Mouse (Mus musculus) ES-E14 (cell line): ENCODE measurements around the gene Sbno1. TPM values are rescaled to one million over a fixed set of nuclear protein-coding genes. Genes with fewer than 3 reads are reported as not detected.

Experiments used
- DNase-seq: peaks from one replicate; pipeline ENCODE4 v3.0.0-alpha.2; 2013; ENCODE audit warnings: low read depth, low spot score
- H3K27ac ChIP-seq: 2 replicates; pipeline ENCODE4 v1.5.1; 2012; ENCODE audit warnings: low read depth, mild to moderate bottlenecking, low read length, moderate library complexity, mixed read lengths; ENCODE audit not compliant: poor library complexity, insufficient read depth, severe bottlenecking
- H3K36me3 ChIP-seq: 2 replicates; pipeline ENCODE4 v1.6.1; 2012; ENCODE audit warnings: mild to moderate bottlenecking, low read length, moderate library complexity, mixed read lengths; ENCODE audit not compliant: control insufficient read depth, poor library complexity, insufficient read depth, severe bottlenecking
- H3K4me1 ChIP-seq, 2 experiments: fragments of 150-350 bp in 1 of 2; sonication (generic) in 1 of 2; 2 replicates each; pipeline ENCODE4 v1.6.1; 2012; ENCODE audit warnings: low read length in 2 of 2, mild to moderate bottlenecking in 1 of 2, mixed read lengths in 1 of 2; ENCODE audit not compliant: control insufficient read depth in 2 of 2, insufficient read depth in 2 of 2, poor library complexity in 1 of 2
- H3K4me3 ChIP-seq, 2 experiments: fragments of 150-350 bp in 1 of 2; sonication (generic) in 1 of 2; 2 replicates each; pipeline ENCODE4 v1.5.1; 2012; ENCODE audit warnings: low read length in 2 of 2, low read depth in 1 of 2, mild to moderate bottlenecking in 1 of 2, mixed read lengths in 1 of 2; ENCODE audit not compliant: insufficient read depth in 1 of 2, poor library complexity in 1 of 2, severe bottlenecking in 1 of 2
- H3K9ac ChIP-seq: 2 replicates; pipeline ENCODE4 v1.6.1; 2012; ENCODE audit warnings: low read depth, mild to moderate bottlenecking, low read length, mixed read lengths; ENCODE audit not compliant: poor library complexity, insufficient read depth, severe bottlenecking
- H3K9me3 ChIP-seq: fragments of 150-350 bp; sonication (generic); 2 replicates; pipeline ENCODE4 v1.6.1; 2012; ENCODE audit warnings: low read depth, mild to moderate bottlenecking, low read length; ENCODE audit not compliant: control insufficient read depth, insufficient read depth
- CHD2 ChIP-seq: IDR thresholded peaks from 2 replicates; pipeline ENCODE4 v1.6.1; 2014; ENCODE audit warnings: mild to moderate bottlenecking, low read depth, low read length, inconsistent platforms
- HCFC1 ChIP-seq: IDR thresholded peaks from 2 replicates; pipeline ENCODE4 v1.6.1; 2012; ENCODE audit warnings: low read length, inconsistent platforms, borderline replicate concordance; ENCODE audit not compliant: insufficient read depth
- MAFK ChIP-seq: IDR thresholded peaks from 2 replicates; pipeline ENCODE4 v1.6.1; 2014; ENCODE audit warnings: mild to moderate bottlenecking, low read depth, low read length, inconsistent platforms; ENCODE audit not compliant: insufficient read depth
- ZC3H11A ChIP-seq: IDR thresholded peaks from 2 replicates; pipeline ENCODE4 v1.6.1; 2012; ENCODE audit warnings: low read depth, mild to moderate bottlenecking, inconsistent platforms, low read length, borderline replicate concordance
- ZNF384 ChIP-seq: IDR thresholded peaks from 2 replicates; pipeline ENCODE4 v1.6.1; 2012; ENCODE audit warnings: low read depth, low read length, inconsistent platforms
- in situ Hi-C, 2 experiments: fragments of 600-800 bp; cut with MboI; formaldehyde crosslinking; loops; one replicate each; pipeline ENCODE4 v1.15.1; 2025; ENCODE audit warnings: low sequenced_read_pairs in 2 of 2, inconsistent platforms in 1 of 2; ENCODE audit not compliant: unreplicated experiment in 2 of 2
- total RNA-seq: library from RNA; depleted of rRNA; stranded (reverse); fragments of 300-350 nt; gene quantifications from 2 replicates; pipeline ENCODE4 v1.2.3, GENCODE M21; 2012; rRNA removed

Sbno1 gene
- total RNA-seq, 1 experiment = 86.4 TPM

DNA sequence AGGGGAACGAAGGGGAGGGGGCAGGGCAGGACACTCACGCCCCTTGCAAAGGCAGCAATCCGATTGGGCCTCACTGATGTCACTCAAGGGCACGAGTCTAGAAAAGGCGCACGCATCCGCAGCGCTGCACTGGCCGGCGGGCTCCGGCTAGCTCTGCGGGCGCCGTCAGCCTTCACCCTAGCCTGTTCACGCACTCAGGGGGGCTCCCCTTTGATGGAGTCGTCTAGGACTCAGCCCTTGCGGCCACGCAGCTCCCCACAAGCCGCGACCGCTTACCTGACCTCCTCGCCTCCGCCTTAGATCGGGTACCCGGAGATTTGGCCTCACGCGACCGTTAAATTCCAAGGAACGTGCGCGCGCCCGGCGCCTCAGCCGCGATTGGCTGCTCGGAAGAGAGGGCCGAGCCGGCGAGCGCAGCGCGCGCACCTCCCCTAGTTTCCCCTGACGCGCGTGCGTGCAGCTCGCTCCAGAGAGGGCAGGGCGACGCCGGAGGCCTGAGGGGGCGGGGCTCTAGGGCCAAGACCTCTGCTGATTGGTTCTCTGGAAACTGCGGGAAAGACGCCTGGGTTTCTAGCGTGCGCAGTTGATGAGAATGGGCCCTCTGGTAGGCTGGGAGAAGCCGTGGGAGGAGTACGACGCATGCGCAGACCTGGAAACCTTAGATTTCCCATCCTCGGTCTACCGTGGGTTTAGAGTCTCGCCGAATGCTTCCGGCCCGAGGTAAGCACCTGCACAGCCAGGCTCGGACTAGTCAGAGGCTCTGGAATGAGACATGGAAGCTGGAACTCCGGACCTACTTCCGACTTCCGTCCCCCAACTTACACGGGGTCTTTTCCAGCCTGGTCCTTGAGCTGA, 98.1 kb downstream of the Sbno1 start, which contains the start of the genes Mphosph9 and 2810006K23Rik:
Gene Mphosph9, minus strand, starts transcription at position 463 of the 855 bp plus-strand sequence.
Gene 2810006K23Rik, plus strand, starts transcription at position 580 of the 855 bp plus-strand sequence.
- Histone ChIP-seq H3K36me3 (no peaks in the 10 kb centered on the region), H3K9ac (peak within 1 kb of the TSS; percentile 97), H3K4me3 (peak within 1 kb of the TSS; percentile 84 to 96), H3K4me1 (peaks cover 0 to 2% of the 10 kb centered on the region in 2 experiments; a peak in 2 of 4 replicates), H3K27ac (peak within 1 kb of the TSS; percentile 94), H3K9me3 (no peaks in the 10 kb centered on the region)
- in situ Hi-C loops = no loop called here
- TF ChIP-seq ZC3H11A = no peak
- peak; percentile 88 for TF ChIP-seq CHD2
- TF ChIP-seq MAFK = 0 out of 2 replicates have a peak, but pooled peaks have one; percentile 12
- peak; percentile 75; the same call in 1 of the 2 replicates for TF ChIP-seq HCFC1
- TF ChIP-seq ZNF384 = no peak
- DNase-seq = peak; percentile 99

GRCm38 (mm10) chr5:124326829-124327228, 99.0 kb downstream of the Sbno1 start:
- no peaks in the 10 kb centered on the region for H3K9me3 ChIP-seq
- peaks cover 0 to 2% of the 10 kb centered on the region in 2 experiments; a peak in 2 of 4 replicates for H3K4me1 ChIP-seq
- in situ Hi-C loops = no loop called here
- no peak overlapping the region for H3K27ac ChIP-seq
- H3K36me3 ChIP-seq = no peaks in the 10 kb centered on the region; the same call in 1 of the 2 replicates
- peak overlapping the region; percentile 84 to 96 for H3K4me3 ChIP-seq
- H3K9ac ChIP-seq = peak overlapping the region; percentile 71; the same call in 1 of the 2 replicates
- no peak for DNase-seq
- no peak for TF ChIP-seq CHD2
- TF ChIP-seq HCFC1 = no peak
- TF ChIP-seq MAFK = no peak
- TF ChIP-seq ZC3H11A = no peak
- TF ChIP-seq ZNF384 = no peak

Other genes starting within 250 kb of the Sbno1 start
- 6.6 and 7.2 TPM in 2 replicates for gene Pitpnm2, start 176.2 kb downstream of the Sbno1 start, total RNA-seq
- 15.8 and 18.0 TPM in 2 replicates for gene Mphosph9, start 98.0 kb downstream of the Sbno1 start, total RNA-seq
- gene 2810006K23Rik, start 97.9 kb downstream of the Sbno1 start, total RNA-seq = 4.3 and 7.3 TPM in 2 replicates
- gene Cdk2ap1, start 62.9 kb downstream of the Sbno1 start, total RNA-seq = 146 and 156 TPM in 2 replicates
- gene Kmt5a, start 13.9 kb upstream of the Sbno1 start, total RNA-seq = 62.6 and 69.8 TPM in 2 replicates
- gene Rilpl2, start 52.4 kb upstream of the Sbno1 start, total RNA-seq = 7.3 and 8.9 TPM in 2 replicates
- gene Snrnp35, start 57.1 kb upstream of the Sbno1 start, total RNA-seq = 7.5 and 10.6 TPM in 2 replicates
- gene Rilpl1, start 105.4 kb upstream of the Sbno1 start, total RNA-seq = 8.6 and 10.1 TPM in 2 replicates
- gene Tmed2, start 114.7 kb upstream of the Sbno1 start, total RNA-seq = 212 and 224 TPM in 2 replicates
- 22.8 and 30.7 TPM in 2 replicates for gene Ddx55, start 126.9 kb upstream of the Sbno1 start, total RNA-seq
- gene Eif2b1, start 153.1 kb upstream of the Sbno1 start, total RNA-seq = 51.5 and 60.4 TPM in 2 replicates
- gene Gtf2h3, start 153.1 kb upstream of the Sbno1 start, total RNA-seq = 71.5 and 74.1 TPM in 2 replicates
- gene Atp6v0a2, start 202.6 kb upstream of the Sbno1 start, total RNA-seq = 24.5 and 29.7 TPM in 2 replicates